Mouse (Mus musculus): ENCODE results near the gene Tas2r144. TPM values are rescaled to one million over a fixed set of nuclear protein-coding genes. Genes with fewer than 3 reads are reported as not detected.

Gene Tas2r144
- total RNA-seq, 2 experiments from 2014 or later: not detected

DNA sequence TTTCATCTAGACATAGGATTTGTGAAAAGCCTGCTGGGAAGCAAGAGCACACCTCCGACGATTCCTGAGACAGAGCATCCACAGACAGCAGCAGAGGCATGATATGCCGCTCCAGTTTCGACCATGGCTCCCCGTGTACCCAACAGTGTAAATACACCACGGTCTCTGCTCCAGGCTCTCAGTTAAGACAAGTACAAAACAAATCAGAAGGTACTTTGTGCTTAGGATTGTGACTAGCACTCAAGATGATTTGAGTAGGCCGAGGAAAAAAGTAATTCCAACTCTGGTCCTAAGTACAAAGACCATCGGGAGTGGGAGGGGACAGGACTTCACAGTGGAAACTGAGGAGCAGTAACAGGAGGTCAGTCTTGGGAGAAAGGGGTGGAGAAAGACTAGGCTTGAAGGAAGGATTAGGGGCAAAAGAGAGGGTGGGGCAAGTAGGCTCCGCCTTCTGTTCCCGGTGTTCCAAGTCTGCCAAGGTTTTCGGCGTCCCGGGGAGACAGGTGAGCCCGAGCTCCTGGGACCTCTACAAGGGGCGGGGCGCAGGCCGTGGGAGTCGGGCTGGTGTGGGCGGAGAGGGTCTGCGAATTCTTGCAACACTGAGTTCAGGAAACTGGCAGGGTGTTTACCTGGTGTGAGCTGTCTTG is 46.5 kb downstream of the Tas2r144 start, which contains the start of gene Tmem139:
Gene Tmem139 (plus strand): TSS at position 447 of the 647 bp plus-strand sequence.
- no peak for DNase-seq (ENCODE audit: low spot score in 2 of 2)
- intact Hi-C loops (cut with DNase I): no loop called here

DNA sequence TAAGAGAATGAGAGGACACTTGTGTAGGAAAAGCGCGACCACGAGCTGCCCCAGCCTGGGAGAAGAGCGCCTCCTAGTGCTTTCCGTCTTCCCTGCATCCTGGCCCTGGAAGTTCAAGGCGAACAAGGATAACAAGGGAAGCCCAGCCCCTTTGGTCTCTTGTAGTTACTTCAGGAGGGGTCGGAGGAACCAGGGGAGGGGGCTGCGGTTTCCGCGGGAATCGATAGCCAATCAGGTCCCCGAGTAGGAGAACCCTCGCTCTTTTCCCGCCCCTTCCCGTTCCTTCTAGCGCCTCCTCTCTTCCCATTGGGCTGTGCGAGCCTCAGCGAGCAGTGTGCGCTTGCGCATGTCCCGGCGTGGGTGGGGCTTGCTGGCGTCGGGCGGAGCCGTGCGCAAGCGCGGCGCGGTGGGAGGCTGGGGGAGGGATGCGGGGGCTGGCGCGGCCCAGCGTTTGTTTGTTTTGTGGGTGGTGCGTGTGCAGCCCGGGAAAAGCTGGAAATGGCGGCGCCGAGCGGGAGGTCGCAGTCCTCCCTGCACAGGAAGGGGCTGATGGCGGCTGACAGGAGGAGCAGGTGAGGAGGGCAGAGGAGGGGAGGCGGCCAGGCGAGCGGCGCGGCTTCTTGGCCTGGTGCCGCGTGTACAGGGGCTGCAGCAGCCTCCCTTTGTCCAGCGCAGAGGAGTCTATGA is 49.6 kb downstream of the Tas2r144 start, which contains the start of gene Casp2:
Gene Casp2 (plus strand): TSS at position 360 of the 687 bp plus-strand sequence.
- DNase-seq (ENCODE audit: low spot score in 2 of 2): peak; percentile 97 to 99
- intact Hi-C loops (cut with DNase I): loop anchor here (2.0 to 5.0 kb wide), 4 partner anchors 34 to 658 kb away; partner anchors contain the start of gene Fam131b

Other genes with a start within 250 kb of the Tas2r144 start
- not detected for gene Sval3, start 247.2 kb upstream of the Tas2r144 start, total RNA-seq (2021)
- not detected for gene Sva, start 176.9 kb upstream of the Tas2r144 start, total RNA-seq (2021)
- gene Tas2r139, start 74.4 kb upstream of the Tas2r144 start, total RNA-seq (2021): not detected
- gene Gstk1, start 30.6 kb downstream of the Tas2r144 start, total RNA-seq (2021): 10 to 100 TPM in 1 of 2 experiments, 1 to 10 TPM in 1; 9.2 to 10.4 TPM
- not detected for gene Tmem139, start 46.6 kb downstream of the Tas2r144 start, total RNA-seq (2021)
- 10 to 100 TPM; 21.7 to 26.6 TPM for gene Casp2, start 49.7 kb downstream of the Tas2r144 start, total RNA-seq (2021)
- 1 to 10 TPM; 3.5 to 3.7 TPM for gene Clcn1, start 71.4 kb downstream of the Tas2r144 start, total RNA-seq (2021)
- 100 to 1,000 TPM; 118 to 121 TPM for gene Fam131b, start 109.3 kb downstream of the Tas2r144 start, total RNA-seq (2021)
- gene Zyx, start 134.3 kb downstream of the Tas2r144 start, total RNA-seq (2021): 10 to 100 TPM; 51.4 to 53.4 TPM
- under 1 TPM; 0.21 to 0.27 TPM for gene Epha1, start 157.9 kb downstream of the Tas2r144 start, total RNA-seq (2021)
- gene Tas2r143, start 184.9 kb downstream of the Tas2r144 start, total RNA-seq (2021): not detected
- gene Tas2r135, start 190.1 kb downstream of the Tas2r144 start, total RNA-seq (2021): not detected
- under 1 TPM in 1 of 2 experiments, not detected in 1; 0.37 TPM for gene Tas2r126, start 219.2 kb downstream of the Tas2r144 start, total RNA-seq (2021)
- gene Olfr458, start 249.9 kb downstream of the Tas2r144 start, total RNA-seq (2021): not detected

Data from left cerebral cortex, postnatal 25 days (tissue).